Mouse (Mus musculus): ENCODE data around the gene Mterf1a.

- TF ChIP-seq TAL1 (IDR thresholded peaks at IDR 0.05; ENCODE audit: low read length) = no peak
- TF ChIP-seq GATA1 (IDR thresholded peaks at IDR 0.05; ENCODE audit: low read length) = no peak
These were observed 21.4 kb downstream of the Mterf1a start for GRCm38 (mm10) chr5:3872348-3872747.
